Mouse (Mus musculus) kidney, postnatal 0 days (tissue): ENCODE measurements at regions not wholly inside any gene's neighbourhood (a gene's known extent, or its start where the extent isn't known, plus 50 kb on each side); places are given as distances from the start of the nearest gene placed in this dataset.
A peak's percentile ranks its signal among the peaks of the same experiment; 100 is the strongest.

Source experiments
- ATAC-seq: fragments of 200-750 bp; cut with Nextera tagmentation; replicated peaks from 2 replicates; pipeline ENCODE4 v1.8.0; 2017; ENCODE audit warnings: low read depth, moderate number of reproducible peaks, moderate TSS enrichment, moderate library complexity; ENCODE audit not compliant: low FRiP score
- DNase-seq: peaks from one replicate; pipeline ENCODE4 v3.0.0-alpha.2; 2016; ENCODE audit warnings: low spot score
- H3K27ac ChIP-seq: fragments of 300-500 bp; sonication (generic); 2 replicates; pipeline ENCODE4 v1.5.1; 2014; ENCODE audit warnings: mild to moderate bottlenecking
- H3K27me3 ChIP-seq: fragments of 300-500 bp; sonication (generic); 2 replicates; pipeline ENCODE4 v1.6.1; 2014; ENCODE audit warnings: low read length, mixed read lengths; ENCODE audit not compliant: insufficient read depth
- H3K36me3 ChIP-seq: fragments of 300-500 bp; sonication (generic); 2 replicates; pipeline ENCODE4 v1.6.1; 2014; ENCODE audit warnings: low read length, mixed read lengths; ENCODE audit not compliant: insufficient read depth
- H3K4me1 ChIP-seq: fragments of 300-500 bp; sonication (generic); replicated peaks from 2 replicates; pipeline ENCODE4 v1.6.1; 2014; ENCODE audit warnings: antibody characterized with exemption, low read length, mixed read lengths; ENCODE audit not compliant: insufficient read depth
- H3K4me2 ChIP-seq: fragments of 300-500 bp; sonication (generic); 2 replicates; pipeline ENCODE4 v1.6.1; 2014; ENCODE audit warnings: mild to moderate bottlenecking, low read length, moderate library complexity, mixed read lengths
- H3K4me3 ChIP-seq: fragments of 300-500 bp; sonication (generic); replicated peaks from 2 replicates; pipeline ENCODE4 v1.5.1; 2014; ENCODE audit warnings: low read depth, low read length
- H3K9ac ChIP-seq: fragments of 300-500 bp; sonication (generic); 2 replicates; pipeline ENCODE4 v1.6.1; 2014; ENCODE audit warnings: low read depth, low read length
- H3K9me3 ChIP-seq: fragments of 300-500 bp; sonication (generic); replicated peaks from 2 replicates; pipeline ENCODE4 v1.6.1; 2016; ENCODE audit warnings: low read length, inconsistent platforms, mixed read lengths
- CTCF ChIP-seq: IDR thresholded peaks from 2 replicates; pipeline ENCODE4 v1.5.1; 2016; ENCODE audit warnings: antibody characterized with exemption, low read depth, mild to moderate bottlenecking, moderate library complexity
- WGBS: fragments of 180-500 bp; shearing (Covaris S2); extraction: QIAGEN DNeasy Blood & Tissue Kit; methylation state at CpG from one replicate; pipeline ENCODE4 v1.1.7; 2014; 5-methylcytosine and 5-hydroxymethylcytosine counted together

- no peak for ATAC-seq
- H3K4me2 ChIP-seq: no peak overlapping the region
- no peak for TF ChIP-seq CTCF
- peaks cover 24% of the 10 kb centered on the region for H3K4me1 ChIP-seq
- no peak overlapping the region for H3K4me3 ChIP-seq
- no peaks in the 10 kb centered on the region for H3K9me3 ChIP-seq
- DNase-seq: no peak
- H3K27ac ChIP-seq: 0 out of 2 replicates have a peak overlapping the region, but pooled peaks have one; percentile 81
- no peak overlapping the region for H3K9ac ChIP-seq
- no peaks in the 10 kb centered on the region for H3K36me3 ChIP-seq
- no peaks in the 10 kb centered on the region for H3K27me3 ChIP-seq
- WGBS: 56% methylated on average over 3 of the region's 3 CpGs
These were observed 67.3 kb downstream of the Sik1 start for GRCm38 (mm10) chr17:31788316-31788715.

GRCm38 (mm10) chr17:31789068-31789583 is 66.5 kb downstream of the Sik1 start:
- H3K9me3 ChIP-seq: no peaks in the 10 kb centered on the region
- no peaks in the 10 kb centered on the region for H3K27me3 ChIP-seq
- no peak overlapping the region for H3K4me2 ChIP-seq
- H3K36me3 ChIP-seq: no peaks in the 10 kb centered on the region
- H3K9ac ChIP-seq: no peak overlapping the region
- WGBS: 57% methylated on average over 9 of the region's 9 CpGs
- TF ChIP-seq CTCF: no peak
- peaks cover 29% of the 10 kb centered on the region for H3K4me1 ChIP-seq
- peak overlapping the region; percentile 81 for H3K27ac ChIP-seq
- H3K4me3 ChIP-seq: no peak overlapping the region
- ATAC-seq (no peak), DNase-seq (no peak)

DNA sequence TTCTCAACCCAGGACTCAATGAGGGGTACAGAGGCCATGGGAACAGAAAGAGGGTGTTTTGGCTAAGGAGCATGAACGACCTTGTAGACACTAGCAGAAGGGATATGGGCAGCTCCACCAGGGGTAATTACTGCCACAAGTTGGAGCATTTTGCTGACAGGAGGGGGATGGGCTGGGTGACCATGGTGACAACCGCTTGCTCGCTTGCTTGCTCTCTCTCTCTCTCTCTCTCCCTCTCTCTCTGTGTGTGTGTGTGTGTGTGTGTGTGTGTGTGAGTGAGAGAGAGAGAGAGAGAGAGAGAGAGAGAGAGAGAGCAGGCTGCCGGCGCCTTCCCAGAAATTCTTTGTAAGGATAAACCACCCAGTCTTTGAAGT is 65.7 kb downstream of the Sik1 start:
- peak overlapping the region; percentile 23; the same call in 1 of the 2 replicates for H3K9ac ChIP-seq
- no peak overlapping the region for H3K4me2 ChIP-seq
- peaks cover 29% of the 10 kb centered on the region for H3K4me1 ChIP-seq

DNA sequence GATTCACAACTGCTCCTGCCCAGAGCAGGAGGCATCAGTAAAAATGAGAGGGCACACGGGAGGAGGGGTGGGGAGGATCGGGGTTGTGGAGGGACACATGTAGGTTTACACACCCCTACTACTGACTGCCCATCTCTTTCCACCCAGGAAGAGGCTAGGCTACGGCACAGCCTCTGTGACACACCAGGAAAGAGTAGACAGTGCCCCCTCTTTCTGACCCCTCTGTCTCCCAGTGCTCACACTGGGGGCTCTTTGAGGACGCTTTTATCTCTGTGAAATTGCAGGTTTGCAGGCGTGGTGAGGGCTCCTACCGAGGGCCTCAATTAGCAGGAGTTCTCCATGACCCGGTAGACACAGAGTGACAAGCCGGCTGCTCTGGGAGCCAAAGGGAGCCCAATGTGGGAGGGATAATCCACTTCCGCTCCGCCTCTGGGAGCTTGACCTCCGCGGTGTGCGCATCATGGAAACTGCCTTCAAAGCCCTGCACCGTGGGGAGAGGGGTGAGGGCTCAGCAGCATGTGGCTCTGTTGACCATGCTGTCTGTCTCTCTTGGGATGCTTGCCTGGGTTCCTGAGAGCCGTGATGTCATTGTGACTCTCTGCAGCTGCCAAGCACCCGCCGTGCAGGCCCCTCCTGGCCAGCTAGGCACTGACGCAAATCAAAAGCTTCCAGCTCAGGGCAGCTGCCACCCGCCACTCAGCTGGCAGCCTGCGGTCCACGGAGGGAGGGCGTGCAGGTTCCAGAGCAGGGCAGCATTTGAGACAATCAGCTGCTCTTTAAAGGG is 65.1 kb downstream of the Sik1 start:
- Histone ChIP-seq H3K9me3 (no peaks in the 10 kb centered on the region), H3K27ac (peak overlapping the region; percentile 81), H3K4me1 (peaks cover 29% of the 10 kb centered on the region), H3K4me3 (no peak overlapping the region), H3K36me3 (no peaks in the 10 kb centered on the region), H3K9ac (peak overlapping the region; percentile 23; the same call in 1 of the 2 replicates), H3K27me3 (no peaks in the 10 kb centered on the region), H3K4me2 (peak overlapping the region; percentile 10; the same call in 1 of the 2 replicates)
- ATAC-seq: peak; percentile 55
- TF ChIP-seq CTCF: no peak
- peak; percentile 77 for DNase-seq
- WGBS: 16% methylated on average over 22 of the region's 22 CpGs

More for the DNA sequence above, 65.7 kb downstream of the Sik1 start:
- TF ChIP-seq CTCF: no peak; the same call in 1 of the 2 replicates
- H3K9me3 ChIP-seq: no peaks in the 10 kb centered on the region
- WGBS: 16% methylated on average over 5 of the region's 5 CpGs
- H3K36me3 ChIP-seq: no peaks in the 10 kb centered on the region
- H3K27ac ChIP-seq: peak overlapping the region; percentile 81
- ATAC-seq (0 out of 2 replicates have a peak, but pooled peaks have one; percentile 27), DNase-seq (no peak)
- H3K27me3 ChIP-seq: no peaks in the 10 kb centered on the region
- H3K4me3 ChIP-seq: no peak overlapping the region

- Histone ChIP-seq H3K27me3 (no peaks in the 10 kb centered on the region), H3K9ac (no peak overlapping the region), H3K27ac (no peak overlapping the region), H3K4me1 (peaks cover 29% of the 10 kb centered on the region), H3K36me3 (no peaks in the 10 kb centered on the region), H3K9me3 (no peaks in the 10 kb centered on the region), H3K4me2 (no peak overlapping the region), H3K4me3 (no peak overlapping the region)
- no peak for TF ChIP-seq CTCF
- 95% methylated on average over 17 of the region's 17 CpGs for WGBS
- DNase-seq (no peak), ATAC-seq (no peak)
These were observed 63.9 kb downstream of the Sik1 start for GRCm38 (mm10) chr17:31791656-31792055.

GRCm38 (mm10) chr17:31793040-31793439 is 62.6 kb downstream of the Sik1 start:
- Histone ChIP-seq H3K27me3 (no peaks in the 10 kb centered on the region), H3K4me3 (no peak overlapping the region), H3K27ac (peak overlapping the region; percentile 37; the same call in 1 of the 2 replicates), H3K4me1 (peaks cover 29% of the 10 kb centered on the region), H3K9me3 (no peaks in the 10 kb centered on the region), H3K9ac (no peak overlapping the region), H3K36me3 (no peaks in the 10 kb centered on the region), H3K4me2 (no peak overlapping the region)
- ATAC-seq: no peak
- 81% methylated on average over 5 of the region's 5 CpGs for WGBS
- DNase-seq: no peak
- TF ChIP-seq CTCF: no peak
